Mouse (Mus musculus) neutrophil, adult 59 days (primary cell): ENCODE data around the gene Klhl15. TPM values are rescaled to one million over a fixed set of nuclear protein-coding genes. Genes with fewer than 3 reads are reported as not detected.

Source experiments
- total RNA-seq, 2 experiments: library from RNA; stranded (reverse); gene quantifications; 1 replicate in 1 of 2; 2 replicates in 1 of 2; pipeline ENCODE4 v1.2.4; 2023

The Klhl15 gene
- total RNA-seq = 1 to 10 TPM; 8.5 to 9.7 TPM

GRCm38 (mm10) chrX:94234532-94235189 lies at the start of gene Klhl15:
Gene Klhl15 (plus strand): TSS chrX:94234599.

GRCm38 (mm10) chrX:94212597-94213321 lies 21.6 kb upstream of the Klhl15 start, which contains the start of gene Eif2s3x:
Gene Eif2s3x (minus strand): TSS chrX:94212862.

Other genes with a start within 250 kb of the Klhl15 start
- 10 to 100 TPM; 26.5 to 33.7 TPM for gene Zfx, start 110.9 kb upstream of the Klhl15 start, total RNA-seq
- gene Eif2s3x, start 21.7 kb upstream of the Klhl15 start, total RNA-seq = 10 to 100 TPM; 59.2 to 70.8 TPM
- gene Fam90a1b, start 132.2 kb downstream of the Klhl15 start, total RNA-seq = under 1 TPM in 1 of 2 experiments, not detected in 1; 0.18 TPM
- gene Apoo, start 132.5 kb downstream of the Klhl15 start, total RNA-seq = 1 to 10 TPM; 5.5 to 5.8 TPM